Mouse (Mus musculus) small intestine, adult 2 months (tissue): ENCODE data around the gene Kirrel3.

Source experiments
- CTCF ChIP-seq: fragments of 200-500 bp; IDR thresholded peaks from 2 replicates; pipeline ENCODE4 v1.5.1; 2012; ENCODE audit warnings: low read depth, mild to moderate bottlenecking, control low read depth, inconsistent platforms, low read length, moderate library complexity, mixed read lengths; ENCODE audit not compliant: insufficient replicate concordance, insufficient read length; ENCODE audit errors: extremely low read depth
- POLR2A ChIP-seq: fragments of 200-500 bp; IDR thresholded peaks from 2 replicates; pipeline ENCODE4 v1.6.1; 2012; ENCODE audit warnings: low read depth, mild to moderate bottlenecking, control low read depth, inconsistent platforms, low read length, moderate library complexity

- TF ChIP-seq POLR2A: no peak
- no peak for TF ChIP-seq CTCF
These were observed 9.5 kb upstream of the Kirrel3 start for GRCm38 (mm10) chr9:34476206-34476605.
